In genomic region chr10:17023571-17024293, GRCm38 (mm10) we compare ENCODE assay signal across 11 mouse cellular contexts.
DNase-seq lines count a peak whose midpoint lies in the region; ATAC-seq and TF ChIP-seq lines count a peak whose summit lies in the region.
"Had no signal": no experiment of that assay in that cellular context is flagged by ENCODE, and none has a peak within 500 bp of the region (broad histone marks: within the 10 kb centered on the region; RNA-seq: fewer than 3 reads in every experiment).

No protein-coding gene starts in this region.

- 0 out of 2 replicates have a peak, but pooled peaks have one; percentile 7 for TF ChIP-seq EP300 in CH12.LX (IDR thresholded peaks at IDR 0.05; ENCODE audit: low read length)

- TF ChIP-seq CTCF in CH12.LX (conservative IDR thresholded peaks at IDR 0.05 in 1 of 2, IDR thresholded peaks at IDR 0.05 in 1 of 2; ENCODE audit: low read depth in 2 of 2, low read length in 2 of 2): no peak
- TF ChIP-seq CTCF in brain, embryonic 14.5 days (IDR thresholded peaks at IDR 0.05; ENCODE audit: borderline replicate concordance, extremely low read depth, insufficient read depth, insufficient read length): no peak

- ATAC-seq in forebrain, embryonic 14.5 days: peak; percentile 83

- no peak overlapping the region for H3K9ac ChIP-seq in CH12.LX (ENCODE audit: insufficient read depth, low read depth)
- H3K9ac ChIP-seq in forebrain, embryonic 14.5 days (ENCODE audit: low read length): no peak overlapping the region
- H3K9ac ChIP-seq: liver, embryonic 13.5 days had no signal

- in situ Hi-C loops in CH12.LX (cut with MboI; ENCODE audit: low pct_ligation_motif_present, low pct_unique_long_range_greater_than_20kb, low sequenced_read_pairs): no loop called here

- H3K27ac ChIP-seq in CH12.LX (ENCODE audit: insufficient read depth, low read depth): peak overlapping the region; percentile 53; the same call in 1 of the 2 replicates
- H3K27ac ChIP-seq in forebrain, embryonic 14.5 days (ENCODE audit: low read depth, low read length): no peak overlapping the region; the same call in 1 of the 2 replicates
- H3K27ac ChIP-seq in midbrain, embryonic 10.5 days (replicated peaks): 0 out of 2 replicates have a peak overlapping the region, but pooled peaks have one; percentile 28
- H3K27ac ChIP-seq: liver, embryonic 13.5 days had no signal

- no peaks in the 10 kb centered on the region for H3K79me2 ChIP-seq in CH12.LX (replicated peaks; ENCODE audit: control insufficient read depth, extremely low read depth, insufficient read depth, poor library complexity, severe bottlenecking)

- no peaks in the 10 kb centered on the region for H3K9me3 ChIP-seq in CH12.LX (replicated peaks; ENCODE audit: low read length)
- no peaks in the 10 kb centered on the region for H3K9me3 ChIP-seq in forebrain, embryonic 14.5 days (replicated peaks; ENCODE audit: control insufficient read depth, low read length)
- H3K9me3 ChIP-seq in midbrain, embryonic 10.5 days (replicated peaks): no peaks in the 10 kb centered on the region
- H3K9me3 ChIP-seq: G1E; liver, embryonic 13.5 days had no signal

- dilution Hi-C loops in CH12.LX (cut with MboI; ENCODE audit: extremely low pct_ligation_motif_present, extremely low pct_unique_long_range_greater_than_20kb, low sequenced_read_pairs): no loop called here

- TF ChIP-seq POLR2A in CH12.LX (IDR thresholded peaks at IDR 0.05; ENCODE audit: low read depth, low read length): no peak
- TF ChIP-seq POLR2A in brain, embryonic 14.5 days (IDR thresholded peaks at IDR 0.05; ENCODE audit: borderline replicate concordance, extremely low read depth, insufficient read depth, insufficient read length, poor library complexity, severe bottlenecking): no peak

- intact Hi-C loops in gastrocnemius, postnatal 36 days (cut with DNase I): no loop called here

- peaks cover 18 to 25% of the 10 kb centered on the region in 2 experiments; a peak in 3 of 4 replicates for H3K4me1 ChIP-seq in CH12.LX (ENCODE audit: control insufficient read depth in 1 of 2, insufficient read depth in 2 of 2)
- peaks cover 16% of the 10 kb centered on the region for H3K4me1 ChIP-seq in forebrain, embryonic 14.5 days (ENCODE audit: control insufficient read depth, insufficient read depth, low read length)
- no peaks in the 10 kb centered on the region for H3K4me1 ChIP-seq in midbrain, embryonic 10.5 days
- H3K4me1 ChIP-seq: liver, embryonic 13.5 days had no signal

- no peak for TF ChIP-seq RAD21 in CH12.LX (IDR thresholded peaks at IDR 0.05; ENCODE audit: low read depth, low read length)

- 24% methylated on average over 13 of the region's 13 CpGs for WGBS in forebrain, embryonic 14.5 days
- 71% methylated on average over 13 of the region's 13 CpGs for WGBS in midbrain, embryonic 10.5 days

- no peaks in the 10 kb centered on the region for H3K36me3 ChIP-seq in CH12.LX (replicated peaks in 1 of 2; ENCODE audit: control insufficient read depth in 1 of 2, insufficient read depth in 1 of 2, low read length in 1 of 2)
- no peaks in the 10 kb centered on the region for H3K36me3 ChIP-seq in forebrain, embryonic 14.5 days (ENCODE audit: control insufficient read depth, insufficient read depth, low read length)
- H3K36me3 ChIP-seq in midbrain, embryonic 10.5 days: no peaks in the 10 kb centered on the region
- H3K36me3 ChIP-seq: G1E; liver, embryonic 13.5 days had no signal

- H3K4me3 ChIP-seq in CH12.LX (replicated peaks in 1 of 3; ENCODE audit: low read depth in 2 of 3, low read length in 2 of 3, poor library complexity in 1 of 3): no peak overlapping the region
- H3K4me3 ChIP-seq in forebrain, embryonic 14.5 days (ENCODE audit: low read depth, low read length): no peak overlapping the region
- H3K4me3 ChIP-seq in midbrain, embryonic 10.5 days: no peak overlapping the region
- H3K4me3 ChIP-seq: liver, embryonic 13.5 days had no signal

- no peaks in the 10 kb centered on the region for H3K27me3 ChIP-seq in CH12.LX (replicated peaks)
- no peaks in the 10 kb centered on the region for H3K27me3 ChIP-seq in forebrain, embryonic 14.5 days (replicated peaks; ENCODE audit: control insufficient read depth, insufficient read depth, low read length)
- H3K27me3 ChIP-seq in midbrain, embryonic 10.5 days (ENCODE audit: low read depth, poor library complexity, severe bottlenecking): no peaks in the 10 kb centered on the region
- H3K27me3 ChIP-seq: liver, embryonic 13.5 days had no signal

- peak overlapping the region; percentile 47 for H3K4me2 ChIP-seq in CH12.LX (ENCODE audit: insufficient read depth, low read depth, poor library complexity, severe bottlenecking)
- no peak overlapping the region for H3K4me2 ChIP-seq in forebrain, embryonic 14.5 days (ENCODE audit: low read length)
- H3K4me2 ChIP-seq: liver, embryonic 13.5 days had no signal

- peak; percentile 16 for DNase-seq in CH12.LX (ENCODE audit: extremely low read depth)
- peak; percentile 86 for DNase-seq in brain, embryonic 14.5 days (ENCODE audit: low read depth)
- DNase-seq in forebrain, embryonic 14.5 days (ENCODE audit: low spot score): peak; percentile 73
- no peak for DNase-seq in midbrain, embryonic 10.5 days (ENCODE audit: low spot score)
- no peak for DNase-seq in gastrocnemius, postnatal 36 days
- DNase-seq in heart, adult 11 months: no peak
- no peak for DNase-seq in urinary bladder, postnatal 4 days (ENCODE audit: low spot score in 2 of 2)
- DNase-seq in gastrocnemius, postnatal 4 days (ENCODE audit: low spot score in 2 of 2): no peak
- DNase-seq: kidney, adult 11 months; liver, embryonic 13.5 days had no signal

TF ChIP-seq in CH12.LX, 34 proteins besides CTCF, POLR2A, EP300 and RAD21:
- TF ChIP-seq MEF2A (IDR thresholded peaks at IDR 0.05; ENCODE audit: borderline replicate concordance, low read depth, low read length): peak; percentile 94
- TF ChIP-seq JUN (IDR thresholded peaks at IDR 0.05; ENCODE audit: insufficient read depth, low read depth, low read length): peak; percentile 55; the same call in 1 of the 2 replicates
- no peak for TF ChIP-seq MAFK (IDR thresholded peaks at IDR 0.05; ENCODE audit: insufficient replicate concordance, low read length)
- no peak for TF ChIP-seq CHD1 (IDR thresholded peaks at IDR 0.05; ENCODE audit: low read depth, low read length)
- no peak for TF ChIP-seq USF1 (IDR thresholded peaks at IDR 0.05; ENCODE audit: low read depth, low read length)
- peak; percentile 56; the same call in 1 of the 2 replicates for TF ChIP-seq MYC (IDR thresholded peaks at IDR 0.05; ENCODE audit: low read depth, low read length)
- no peak for TF ChIP-seq KAT2A (IDR thresholded peaks at IDR 0.05; ENCODE audit: insufficient replicate concordance, low read length)
- no peak for TF ChIP-seq ZNF384 (IDR thresholded peaks at IDR 0.05; ENCODE audit: low read depth, low read length)
- no peak for TF ChIP-seq SIN3A (IDR thresholded peaks at IDR 0.05; ENCODE audit: low read length)
- TF ChIP-seq USF2 (conservative IDR thresholded peaks at IDR 0.05; ENCODE audit: low read depth, low read length): no peak
- TF ChIP-seq MAX (IDR thresholded peaks at IDR 0.05; ENCODE audit: low read length): peak; percentile 67; the same call in 1 of the 2 replicates
- peak; percentile 53 for TF ChIP-seq ETS1 (conservative IDR thresholded peaks at IDR 0.05; ENCODE audit: low read depth, low read length)

Comparison
In these comparisons a context has a peak if more than half of its experiments do, and no peak if none do; other contexts are left out.
1. DNase-seq: peak in CH12.LX (single experiment), brain, embryonic 14.5 days (single experiment) and forebrain, embryonic 14.5 days (single experiment); none in midbrain, embryonic 10.5 days (single experiment), gastrocnemius, postnatal 36 days (0 of 2), heart, adult 11 months (single experiment), urinary bladder, postnatal 4 days (0 of 2) and gastrocnemius, postnatal 4 days (0 of 2).